Mouse (Mus musculus): Measurements from ENCODE around the gene Lias. TPM values are rescaled to one million over a fixed set of nuclear protein-coding genes. Genes with fewer than 3 reads are reported as not detected.

The Lias gene
- 31.3 TPM for polyA plus RNA-seq (2017; shearing (Covaris generic))

DNA sequence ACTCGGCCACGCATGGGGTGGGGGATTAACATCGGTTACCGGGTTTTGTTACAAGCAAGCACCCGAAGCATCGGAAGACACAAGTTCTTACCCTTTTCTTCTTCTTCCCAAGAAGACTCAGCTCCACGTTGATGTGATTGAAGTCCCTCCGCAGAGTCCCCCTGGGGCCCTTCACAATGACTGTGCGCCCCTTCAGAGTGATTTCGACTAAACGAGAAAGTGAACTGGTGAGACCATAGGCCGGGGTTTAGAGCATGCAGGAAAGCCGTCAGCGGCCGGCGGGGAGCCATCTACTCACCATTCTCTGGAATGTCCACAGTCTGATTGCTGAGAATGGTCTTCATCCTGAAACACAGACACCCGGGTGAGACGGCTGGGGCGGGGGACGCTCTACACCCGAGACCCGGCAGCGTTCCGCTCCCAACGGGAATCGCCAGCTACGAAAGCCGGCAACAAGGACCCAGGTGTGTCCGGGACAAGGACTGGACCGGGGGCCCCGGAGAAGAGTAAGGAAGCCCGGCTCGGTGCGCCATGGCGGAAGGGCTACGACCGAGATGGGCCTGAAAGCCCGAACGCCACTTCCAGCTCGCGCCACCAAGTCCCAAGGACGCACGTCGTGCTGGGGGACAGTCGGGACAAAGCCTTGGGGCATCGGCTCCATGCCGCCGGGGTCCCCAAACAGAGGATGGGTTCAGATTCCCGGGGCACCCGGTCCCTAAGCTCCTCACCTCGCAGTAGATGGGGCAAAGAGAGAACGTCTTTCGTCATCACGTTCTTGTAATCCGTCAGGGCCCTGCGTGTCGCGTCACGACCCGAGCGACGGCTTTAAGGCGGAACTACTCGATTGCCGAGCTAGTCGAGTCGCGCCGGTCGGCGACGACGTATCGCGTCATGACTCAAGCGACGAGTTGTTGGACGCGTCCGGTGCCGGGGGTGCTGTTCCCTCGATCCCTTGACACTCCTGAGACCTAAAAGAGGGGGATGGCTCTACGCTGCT is at the start of gene Lias, which contains the start of gene Rpl9:
Lias (plus strand) TSS at position 850 of the 997 bp plus-strand sequence.
Rpl9 (minus strand) TSS at position 797 of the 997 bp plus-strand sequence.

DNA sequence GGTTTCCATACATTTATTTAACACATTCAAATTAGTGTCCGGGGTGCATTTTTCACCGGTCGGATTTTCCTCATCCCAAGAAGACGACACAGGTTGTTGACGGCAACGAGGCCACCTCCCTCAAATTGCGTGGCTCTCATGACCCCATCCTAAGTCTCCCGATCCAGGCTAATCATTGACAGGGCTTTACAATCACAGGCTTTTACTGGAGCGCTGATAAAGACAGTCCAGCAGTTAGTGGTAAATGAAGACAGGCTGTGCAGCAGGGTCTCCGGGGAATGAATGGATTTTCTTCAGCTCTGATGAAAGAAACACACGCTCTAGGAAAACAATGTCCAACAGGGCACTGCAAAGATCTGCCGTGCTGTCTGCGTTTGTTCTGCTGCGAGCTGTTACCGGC is 43.1 kb upstream of the Lias start, which contains the start of gene Klb:
Klb (plus strand) TSS at position 147 of the 400 bp plus-strand sequence.

DNA sequence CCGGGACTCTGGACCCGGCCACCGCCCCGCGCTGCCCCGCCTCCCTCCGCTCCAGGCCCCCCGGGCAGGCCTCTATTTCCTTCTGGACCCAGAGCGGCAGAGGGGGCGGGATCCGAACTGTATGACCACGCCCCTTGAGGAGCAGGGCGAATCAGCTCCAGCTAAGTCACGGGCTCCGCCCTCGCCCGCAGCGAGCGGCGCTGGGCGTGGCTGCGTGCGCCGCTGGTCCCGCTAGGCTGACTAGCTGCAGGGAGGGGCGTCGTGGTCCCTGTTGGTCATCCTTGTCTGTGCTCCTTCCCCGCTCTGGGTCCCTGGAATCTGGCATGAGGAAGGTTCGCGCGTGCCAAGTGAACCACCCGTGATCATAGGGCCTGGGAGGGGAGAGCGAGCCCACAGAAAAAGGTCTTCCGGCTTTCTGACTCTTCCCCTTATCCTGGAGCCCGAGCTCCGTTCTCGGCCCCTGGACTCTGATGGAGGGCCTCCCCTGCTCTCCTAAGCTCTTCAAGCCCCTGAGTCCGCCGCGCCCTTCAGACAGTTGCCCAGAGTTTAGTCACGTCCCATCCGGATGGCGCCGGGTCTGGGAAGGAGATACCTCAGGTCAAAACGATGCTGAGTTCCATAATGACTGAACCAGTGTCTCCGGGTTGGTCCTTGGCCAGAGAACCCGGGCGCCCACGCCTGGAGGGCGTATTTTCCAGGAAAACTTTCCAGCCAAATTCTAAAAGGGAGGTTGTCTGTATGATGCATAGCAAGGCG is 44.7 kb downstream of the Lias start, which contains the start of gene Ugdh:
Ugdh (minus strand) TSS at position 144 of the 756 bp plus-strand sequence.

Other genes starting within 250 kb of the Lias start
- 1.9 TPM for gene Wdr19, start 191.8 kb upstream of the Lias start, polyA plus RNA-seq (2017; shearing (Covaris generic))
- 38.6 TPM for gene Rfc1, start 55.8 kb upstream of the Lias start, polyA plus RNA-seq (2017; shearing (Covaris generic))
- not detected for gene Klb, start 43.2 kb upstream of the Lias start, polyA plus RNA-seq (2017; shearing (Covaris generic))
- 978 TPM for gene Rpl9, start 53 bp upstream of the Lias start, polyA plus RNA-seq (2017; shearing (Covaris generic))
- gene Ugdh, start 44.5 kb downstream of the Lias start, polyA plus RNA-seq (2017; shearing (Covaris generic)) = 28.9 TPM
- gene Gm43552, start 101.3 kb downstream of the Lias start, polyA plus RNA-seq (2017; shearing (Covaris generic)) = not detected
- 121 TPM for gene Smim14, start 145.7 kb downstream of the Lias start, polyA plus RNA-seq (2017; shearing (Covaris generic))
- gene Ube2k, start 145.7 kb downstream of the Lias start, polyA plus RNA-seq (2017; shearing (Covaris generic)) = 115 TPM

Measured in effector memory CD4-positive, alpha-beta T cell, adult 7 months (primary cell).